Mouse (Mus musculus): ENCODE results near the gene B4galnt1. TPM values are rescaled to one million over a fixed set of nuclear protein-coding genes. Genes with fewer than 3 reads are reported as not detected.

B4galnt1 gene
- polyA plus RNA-seq, 1 experiment from 2014 or later: 27.2 TPM

DNA sequence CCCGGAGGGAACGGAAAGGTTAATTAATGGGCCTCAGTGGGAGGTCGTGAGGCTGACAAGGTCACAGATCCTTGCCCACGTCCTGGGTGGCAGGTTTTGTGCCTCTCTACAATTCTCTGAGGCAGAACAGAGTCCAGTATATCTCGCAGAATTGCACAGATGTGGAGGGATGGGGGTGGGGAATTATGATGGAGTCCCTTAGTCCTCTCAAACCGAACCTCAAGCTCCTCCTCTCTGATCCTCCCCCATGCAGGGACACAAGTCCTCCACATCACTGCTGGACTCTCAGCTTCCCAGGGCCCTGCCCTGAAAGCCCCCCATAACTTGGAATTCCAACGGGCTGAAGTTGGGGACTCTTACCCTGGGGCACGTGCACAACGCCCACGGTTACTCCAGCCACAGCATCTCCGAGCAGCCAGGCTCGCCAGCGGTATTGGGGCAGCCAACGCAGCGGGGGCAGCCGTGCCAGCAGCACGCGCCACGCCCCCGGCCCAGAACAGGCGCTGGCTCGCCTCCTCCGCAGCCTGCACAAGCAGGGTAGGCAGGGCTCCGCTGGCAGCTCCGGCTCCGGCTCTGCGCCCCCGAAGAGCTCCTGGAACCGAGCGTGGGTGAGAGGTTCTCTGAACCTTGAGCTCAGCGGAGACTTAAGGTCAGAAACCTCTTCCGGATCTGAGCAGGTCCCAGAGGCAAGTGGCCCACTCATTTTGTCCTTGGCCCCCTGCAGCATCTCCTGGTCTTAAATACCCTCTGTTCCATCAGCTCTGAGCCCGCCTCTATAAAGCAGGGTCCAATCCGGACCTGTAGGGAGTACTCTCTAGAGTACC lies 15.1 kb downstream of the B4galnt1 start, which contains the start of gene Slc26a10:
TSS of gene Slc26a10 (minus strand) at position 775 of the 824 bp plus-strand sequence.
- Histone ChIP-seq H3K4me2 (ENCODE audit: low read depth, low read length) (peak within 1 kb of the TSS; percentile 42), H3K4me1 (ENCODE audit: insufficient read depth) (peaks cover 20% of the 10 kb centered on the region), H3K4me3 (ENCODE audit: low read depth, low read length) (no peak within 1 kb of the TSS), H3K36me3 (replicated peaks; ENCODE audit: insufficient read depth, low read length) (no peaks in the 10 kb centered on the region), H3K9me3 (ENCODE audit: low read length) (no peaks in the 10 kb centered on the region), H3K9ac (replicated peaks) (no peak within 1 kb of the TSS; the same call in 1 of the 2 replicates), H3K27ac (ENCODE audit: low read depth) (no peak within 1 kb of the TSS), H3K27me3 (ENCODE audit: insufficient read depth, low read length) (peaks cover 80% of the 10 kb centered on the region)
- no peak for ATAC-seq
- 4% methylated on average over 34 of the region's 34 CpGs for WGBS (ENCODE audit: insufficient replicate concordance)
- peak; percentile 18 for DNase-seq
- TF ChIP-seq EP300 (IDR thresholded peaks at IDR 0.05; ENCODE audit: low read depth) (no peak), CTCF (IDR thresholded peaks at IDR 0.05; ENCODE audit: low read depth) (no peak)

DNA sequence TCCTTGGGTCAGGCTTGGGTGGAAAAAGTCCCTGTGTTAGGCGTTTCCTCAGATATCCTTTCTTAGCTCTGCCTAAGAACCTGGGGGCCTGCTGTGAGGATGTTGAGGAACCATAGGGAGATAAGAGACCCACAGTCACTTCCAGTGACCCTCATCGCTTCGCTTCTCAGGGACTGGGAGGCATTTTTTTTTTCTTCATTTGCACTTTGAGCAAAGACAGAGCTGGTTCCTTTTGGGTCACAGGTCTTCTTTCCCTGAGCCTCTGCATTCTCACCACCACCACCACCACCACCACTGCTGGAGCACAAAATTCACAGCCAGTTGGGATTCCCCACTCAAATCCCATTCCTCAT lies 15.6 kb downstream of the B4galnt1 start:
- DNase-seq (no peak), ATAC-seq (no peak)
- Histone ChIP-seq H3K27ac (ENCODE audit: low read depth) (no peak overlapping the region), H3K4me3 (ENCODE audit: low read depth, low read length) (no peak overlapping the region), H3K36me3 (replicated peaks; ENCODE audit: insufficient read depth, low read length) (no peaks in the 10 kb centered on the region), H3K4me2 (ENCODE audit: low read depth, low read length) (no peak overlapping the region), H3K27me3 (ENCODE audit: insufficient read depth, low read length) (peaks cover 82% of the 10 kb centered on the region), H3K9me3 (ENCODE audit: low read length) (no peaks in the 10 kb centered on the region), H3K4me1 (ENCODE audit: insufficient read depth) (peaks cover 22% of the 10 kb centered on the region), H3K9ac (replicated peaks) (no peak overlapping the region)
- TF ChIP-seq EP300 (IDR thresholded peaks at IDR 0.05; ENCODE audit: low read depth) (no peak), CTCF (IDR thresholded peaks at IDR 0.05; ENCODE audit: low read depth) (no peak)
- WGBS (ENCODE audit: insufficient replicate concordance): 12% methylated on average over 3 of the region's 3 CpGs

DNA sequence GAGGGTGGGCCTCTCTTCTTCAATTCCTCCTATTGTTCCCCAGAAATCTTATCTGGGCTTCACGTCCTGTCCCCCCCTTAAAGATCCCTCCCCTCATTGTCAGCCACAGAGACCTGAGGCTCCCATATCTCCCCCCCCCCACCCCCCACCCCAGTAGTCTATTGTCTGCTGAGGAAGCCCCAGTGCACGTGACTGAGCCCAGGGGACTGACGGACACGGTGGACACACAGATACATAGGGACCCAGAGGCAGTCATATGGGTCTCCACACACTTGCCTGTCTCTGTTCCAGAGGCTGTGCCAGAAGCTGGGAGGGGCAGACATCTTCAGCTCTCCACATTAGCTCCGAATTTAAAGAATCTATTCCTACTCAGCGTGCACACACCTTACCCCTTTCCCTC lies 16.5 kb downstream of the B4galnt1 start:
- Histone ChIP-seq H3K27ac (ENCODE audit: low read depth) (no peak overlapping the region), H3K36me3 (replicated peaks; ENCODE audit: insufficient read depth, low read length) (no peaks in the 10 kb centered on the region), H3K9me3 (ENCODE audit: low read length) (no peaks in the 10 kb centered on the region; the same call in 1 of the 2 replicates), H3K4me2 (ENCODE audit: low read depth, low read length) (no peak overlapping the region), H3K4me3 (ENCODE audit: low read depth, low read length) (no peak overlapping the region), H3K9ac (replicated peaks) (no peak overlapping the region), H3K4me1 (ENCODE audit: insufficient read depth) (peaks cover 25% of the 10 kb centered on the region), H3K27me3 (ENCODE audit: insufficient read depth, low read length) (peaks cover 79% of the 10 kb centered on the region)
- WGBS (ENCODE audit: insufficient replicate concordance): 44% methylated on average over 6 of the region's 6 CpGs
- DNase-seq (no peak), ATAC-seq (no peak)
- no peak for TF ChIP-seq CTCF (IDR thresholded peaks at IDR 0.05; ENCODE audit: low read depth)
- TF ChIP-seq EP300 (IDR thresholded peaks at IDR 0.05; ENCODE audit: low read depth): no peak

DNA sequence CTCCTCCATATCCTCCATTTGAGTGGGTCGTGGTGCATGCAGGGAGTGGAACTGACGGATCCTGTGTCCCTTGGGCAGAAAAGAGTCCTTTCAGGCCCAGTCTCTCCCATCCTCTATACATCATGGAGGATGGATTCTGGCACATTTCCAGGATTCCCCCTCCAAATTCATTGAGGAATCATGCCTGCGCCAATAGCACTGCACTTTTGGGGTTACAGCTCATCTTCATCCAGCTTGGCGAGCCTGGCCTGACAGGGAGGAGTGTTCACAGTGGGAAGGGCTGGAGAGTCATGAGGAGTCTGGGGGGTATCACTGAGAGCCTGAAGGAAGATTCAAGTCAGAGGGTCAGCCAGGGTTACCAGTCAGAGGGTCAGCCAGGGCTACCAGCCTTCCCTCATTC lies 17.6 kb downstream of the B4galnt1 start:
- Histone ChIP-seq H3K27me3 (ENCODE audit: insufficient read depth, low read length) (peaks cover 73% of the 10 kb centered on the region), H3K4me2 (ENCODE audit: low read depth, low read length) (no peak overlapping the region), H3K27ac (ENCODE audit: low read depth) (no peak overlapping the region), H3K4me3 (ENCODE audit: low read depth, low read length) (no peak overlapping the region), H3K9ac (replicated peaks) (no peak overlapping the region), H3K36me3 (replicated peaks; ENCODE audit: insufficient read depth, low read length) (no peaks in the 10 kb centered on the region), H3K4me1 (ENCODE audit: insufficient read depth) (peaks cover 21% of the 10 kb centered on the region), H3K9me3 (ENCODE audit: low read length) (no peaks in the 10 kb centered on the region; the same call in 1 of the 2 replicates)
- DNase-seq (no peak), ATAC-seq (no peak)
- TF ChIP-seq EP300 (IDR thresholded peaks at IDR 0.05; ENCODE audit: low read depth): no peak
- no peak for TF ChIP-seq CTCF (IDR thresholded peaks at IDR 0.05; ENCODE audit: low read depth)
- WGBS (ENCODE audit: insufficient replicate concordance): 70% methylated on average over 4 of the region's 4 CpGs

DNA sequence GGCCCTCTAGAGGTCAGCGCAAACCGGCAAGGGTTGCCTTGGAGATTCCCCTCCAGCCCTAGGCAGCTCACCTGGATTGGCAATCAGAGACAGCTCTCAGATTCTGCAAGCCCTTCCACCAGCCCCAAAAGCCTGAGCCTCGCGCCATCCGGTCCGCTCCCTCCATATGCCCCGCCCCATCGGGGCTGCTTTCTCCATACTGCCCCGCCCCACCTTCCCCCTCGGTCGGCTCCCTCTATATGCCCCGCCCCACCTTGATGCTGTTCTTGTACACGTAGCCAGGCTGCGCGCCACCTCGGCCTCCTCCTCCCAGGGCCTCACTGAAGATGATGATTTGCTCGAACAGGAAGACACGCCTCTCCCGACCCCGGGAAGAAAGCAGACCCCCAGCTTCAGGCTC lies 18.7 kb downstream of the B4galnt1 start:
- H3K9me3 ChIP-seq (ENCODE audit: low read length): no peaks in the 10 kb centered on the region; the same call in 1 of the 2 replicates
- TF ChIP-seq CTCF (IDR thresholded peaks at IDR 0.05; ENCODE audit: low read depth) (no peak), EP300 (IDR thresholded peaks at IDR 0.05; ENCODE audit: low read depth) (no peak)
- H3K4me2 ChIP-seq (ENCODE audit: low read depth, low read length): peak overlapping the region; percentile 29
- H3K27ac ChIP-seq (ENCODE audit: low read depth): no peak overlapping the region
- 0 out of 2 replicates have a peak overlapping the region, but pooled peaks have one; percentile 6 for H3K4me3 ChIP-seq (ENCODE audit: low read depth, low read length)
- peaks cover 73% of the 10 kb centered on the region for H3K27me3 ChIP-seq (ENCODE audit: insufficient read depth, low read length)
- no peaks in the 10 kb centered on the region for H3K36me3 ChIP-seq (replicated peaks; ENCODE audit: insufficient read depth, low read length)
- peaks cover 18% of the 10 kb centered on the region for H3K4me1 ChIP-seq (ENCODE audit: insufficient read depth)
- ATAC-seq: 0 out of 2 replicates have a peak, but pooled peaks have one; percentile 9
- WGBS (ENCODE audit: insufficient replicate concordance): 22% methylated on average over 20 of the region's 20 CpGs
- H3K9ac ChIP-seq (replicated peaks): no peak overlapping the region
- DNase-seq: no peak

DNA sequence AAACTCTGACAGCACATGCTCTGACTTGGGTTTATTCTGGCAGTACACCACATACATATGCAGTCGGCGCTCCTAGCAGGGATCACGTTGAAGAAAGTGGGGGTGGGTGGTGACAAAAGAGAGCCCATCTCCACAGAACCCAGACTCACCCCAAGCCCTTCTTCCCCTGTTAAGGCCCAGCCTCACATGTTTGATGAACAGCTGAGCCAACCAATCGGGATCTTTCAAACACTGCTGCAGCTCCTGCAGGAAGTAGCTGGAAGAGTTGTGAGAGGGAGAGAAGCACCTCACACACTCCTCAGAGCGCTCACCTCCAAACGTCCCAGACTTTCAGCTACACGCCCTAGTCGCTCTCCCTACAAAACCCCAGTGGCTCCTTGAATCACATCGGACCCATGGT lies 20.1 kb downstream of the B4galnt1 start:
- TF ChIP-seq CTCF (IDR thresholded peaks at IDR 0.05; ENCODE audit: low read depth) (no peak), EP300 (IDR thresholded peaks at IDR 0.05; ENCODE audit: low read depth) (no peak)
- 73% methylated on average over 9 of the region's 9 CpGs for WGBS (ENCODE audit: insufficient replicate concordance)
- ATAC-seq (no peak), DNase-seq (no peak)
- peaks cover 73% of the 10 kb centered on the region for H3K27me3 ChIP-seq (ENCODE audit: insufficient read depth, low read length)
- H3K27ac ChIP-seq (ENCODE audit: low read depth): no peak overlapping the region
- no peak overlapping the region for H3K4me3 ChIP-seq (ENCODE audit: low read depth, low read length)
- peak overlapping the region; percentile 13; the same call in 1 of the 2 replicates for H3K4me2 ChIP-seq (ENCODE audit: low read depth, low read length)
- H3K4me1 ChIP-seq (ENCODE audit: insufficient read depth): peaks cover 30% of the 10 kb centered on the region
- no peak overlapping the region for H3K9ac ChIP-seq (replicated peaks)
- no peaks in the 10 kb centered on the region; the same call in 1 of the 2 replicates for H3K9me3 ChIP-seq (ENCODE audit: low read length)
- no peaks in the 10 kb centered on the region for H3K36me3 ChIP-seq (replicated peaks; ENCODE audit: insufficient read depth, low read length)
